27 mouse cellular contexts compared by ENCODE assay signal in genomic region chr15:99205959-99206358, GRCm38 (mm10). TPM values are rescaled to one million over a fixed set of nuclear protein-coding genes. Genes with fewer than 3 reads are reported as not detected.
"Had no signal": no experiment of that assay in that cellular context is flagged by ENCODE, and none has a peak within 500 bp of the region (broad histone marks: within the 10 kb centered on the region; RNA-seq: fewer than 3 reads in every experiment).

No protein-coding gene starts in this region.

- H3K9me3 ChIP-seq: heart, embryonic 10.5 days; heart, embryonic 12.5 days; hindbrain, embryonic 10.5 days; hindbrain, embryonic 12.5 days; intestine, embryonic 15.5 days; limb, embryonic 13.5 days; limb, embryonic 15.5 days; liver, embryonic 12.5 days had no signal

- H3K27me3 ChIP-seq: heart, embryonic 12.5 days; hindbrain, embryonic 12.5 days; intestine, embryonic 15.5 days; limb, embryonic 13.5 days; limb, embryonic 15.5 days; liver, embryonic 12.5 days had no signal

- H3K4me1 ChIP-seq: hindbrain, embryonic 10.5 days; hindbrain, embryonic 12.5 days; intestine, embryonic 15.5 days; liver, embryonic 12.5 days had no signal

- DNase-seq: gastrocnemius, adult 2 months; gastrocnemius, postnatal 10 days; gastrocnemius, postnatal 25 days; heart, adult 18-20 months; heart, postnatal 10 days; heart, postnatal 4 days; kidney, adult 18-20 months; kidney, adult 8-10 months; kidney, postnatal 10 days; kidney, postnatal 25 days; kidney, postnatal 4 days; left cerebral cortex, postnatal 4 days had no signal

- H3K4me3 ChIP-seq: gastrocnemius, adult 2 months; heart, embryonic 10.5 days; heart, embryonic 12.5 days; hindbrain, embryonic 10.5 days; hindbrain, embryonic 12.5 days; intestine, embryonic 15.5 days; layer of hippocampus, adult 2 months; left cerebral cortex, adult 2 months; limb, embryonic 13.5 days; limb, embryonic 15.5 days; liver, embryonic 12.5 days had no signal

- H3K27ac ChIP-seq: gastrocnemius, adult 2 months; heart, embryonic 10.5 days; hindbrain, embryonic 10.5 days; hindbrain, embryonic 12.5 days; hindbrain, embryonic 14.5 days; intestine, embryonic 15.5 days; layer of hippocampus, adult 2 months; left cerebral cortex, adult 2 months; limb, embryonic 13.5 days; limb, embryonic 15.5 days; liver, embryonic 12.5 days; liver, embryonic 14.5 days had no signal

- H3K9ac ChIP-seq: heart, embryonic 12.5 days; hindbrain, embryonic 12.5 days; hindbrain, embryonic 14.5 days; intestine, embryonic 15.5 days; limb, embryonic 13.5 days; limb, embryonic 15.5 days; liver, embryonic 12.5 days; liver, embryonic 14.5 days had no signal

RNA-seq across cellular contexts. Expression of gene Kcnh3, which starts 18.7 kb away (rescaled TPM):
- total RNA-seq: gastrocnemius, adult 2 months; gastrocnemius, postnatal 25 days; granulocyte monocyte progenitor cell, adult 5-6 weeks had no signal
- polyA plus RNA-seq: inflammation-experienced regulatory T-cells, adult 6 months; liver, adult 2 months; liver, embryonic 12.5 days had no signal
